Mouse (Mus musculus): ENCODE measurements around the gene Hist1h4a. TPM values are rescaled to one million over a fixed set of nuclear protein-coding genes. Genes with fewer than 3 reads are reported as not detected.
"Not testable (repeated sequence)": the region's sequence is repeated elsewhere in the genome, so short reads cannot be mapped to it uniquely, and the experiment has no call there.

The Hist1h4a gene
- 1 to 10 TPM in 1 of 3 experiments, not detected in 2; 3.1 TPM for polyA plus RNA-seq (2017; shearing (Covaris generic))

DNA sequence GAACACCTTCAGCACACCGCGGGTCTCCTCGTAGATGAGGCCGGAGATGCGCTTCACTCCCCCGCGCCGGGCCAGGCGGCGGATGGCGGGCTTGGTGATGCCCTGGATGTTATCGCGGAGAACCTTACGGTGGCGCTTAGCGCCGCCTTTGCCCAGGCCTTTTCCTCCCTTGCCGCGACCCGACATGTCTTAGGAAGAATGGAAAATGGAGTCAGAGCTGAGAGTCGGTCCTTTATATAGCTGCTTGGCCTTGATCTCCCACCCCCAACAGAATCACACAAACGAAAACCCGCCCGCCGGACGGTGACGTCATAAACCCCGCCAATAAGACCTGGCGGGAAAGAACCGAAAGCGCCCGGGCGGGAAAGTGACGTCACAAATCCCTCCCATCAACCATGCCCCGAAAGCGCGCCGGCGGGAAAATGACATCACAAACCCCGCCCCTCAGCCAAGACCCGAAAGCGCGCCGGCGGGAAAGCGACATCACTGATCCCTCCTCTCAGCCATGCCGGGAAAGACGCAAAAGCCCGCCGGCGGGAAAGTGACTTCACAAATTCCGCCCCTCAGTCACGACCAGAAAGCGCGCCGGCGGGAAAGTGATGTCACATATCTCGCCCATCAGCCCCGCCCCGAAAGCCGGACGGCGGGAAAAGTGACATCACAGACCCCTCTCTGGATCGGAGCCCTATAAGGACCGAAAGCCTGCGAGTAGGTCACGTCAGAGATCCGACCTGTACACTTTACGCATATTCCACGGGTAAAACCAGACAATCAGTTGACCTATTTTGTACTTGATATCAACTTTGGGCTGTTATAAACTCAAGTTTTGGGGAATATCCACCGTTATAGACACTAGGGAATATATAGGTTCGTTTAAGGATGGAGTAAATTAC is at the start of gene Hist1h4a:
TSS of gene Hist1h4a (minus strand) at position 259 of the 893 bp plus-strand sequence.
- peak; percentile 63 for ATAC-seq

DNA sequence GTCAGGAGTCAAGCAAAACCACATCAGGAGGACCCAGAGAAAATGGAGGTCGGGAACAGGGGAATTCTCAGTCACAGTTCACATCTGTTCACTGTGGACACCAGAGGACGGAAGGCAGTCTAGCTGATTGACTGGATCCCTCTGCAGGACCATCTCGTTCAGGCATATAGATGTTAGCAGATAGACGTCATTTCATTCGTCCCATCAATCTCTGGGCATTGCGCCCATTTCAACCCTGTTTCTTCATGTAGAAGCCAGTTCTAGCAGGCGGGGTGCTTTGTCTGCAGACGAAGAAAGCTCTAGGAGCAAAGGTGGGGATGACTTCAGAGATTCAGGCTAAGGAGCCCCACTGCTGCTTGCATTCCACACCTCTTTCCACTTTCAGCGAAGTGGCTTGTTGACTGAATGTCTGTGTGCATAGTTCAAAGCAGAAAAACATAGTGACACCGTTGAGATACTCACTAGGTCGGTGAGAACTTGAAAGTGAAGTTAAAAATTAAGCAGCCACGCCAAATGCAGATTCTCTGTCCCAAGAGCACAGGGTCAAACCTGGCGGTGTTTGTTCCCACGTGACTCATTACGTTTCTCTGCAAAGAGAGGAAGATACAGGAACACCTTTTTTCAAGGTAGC is 45.5 kb upstream of the Hist1h4a start, which contains the start of gene Slc17a2:
TSS of gene Slc17a2 (plus strand) at position 572 of the 631 bp plus-strand sequence.
- no peak for ATAC-seq

DNA sequence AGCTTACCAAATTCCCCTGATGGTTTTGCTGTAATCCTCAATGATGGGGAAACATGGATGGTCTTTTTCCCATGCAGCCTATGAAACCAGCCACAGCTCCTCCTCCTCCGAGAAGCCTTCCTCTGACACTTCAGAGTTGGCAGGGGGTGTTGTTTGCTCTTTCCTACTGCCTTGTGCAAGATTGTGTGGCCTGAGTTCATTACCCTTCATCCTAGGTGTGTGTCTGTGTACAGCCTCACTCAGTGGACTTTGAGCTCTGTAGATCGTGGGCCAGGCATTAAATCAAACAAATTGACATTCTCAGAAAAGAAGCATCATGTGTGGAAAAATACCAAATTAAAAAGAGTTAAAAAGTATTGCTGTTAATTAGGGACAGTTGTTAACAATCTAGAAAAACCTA is 43.5 kb upstream of the Hist1h4a start:
- no peak for ATAC-seq

DNA sequence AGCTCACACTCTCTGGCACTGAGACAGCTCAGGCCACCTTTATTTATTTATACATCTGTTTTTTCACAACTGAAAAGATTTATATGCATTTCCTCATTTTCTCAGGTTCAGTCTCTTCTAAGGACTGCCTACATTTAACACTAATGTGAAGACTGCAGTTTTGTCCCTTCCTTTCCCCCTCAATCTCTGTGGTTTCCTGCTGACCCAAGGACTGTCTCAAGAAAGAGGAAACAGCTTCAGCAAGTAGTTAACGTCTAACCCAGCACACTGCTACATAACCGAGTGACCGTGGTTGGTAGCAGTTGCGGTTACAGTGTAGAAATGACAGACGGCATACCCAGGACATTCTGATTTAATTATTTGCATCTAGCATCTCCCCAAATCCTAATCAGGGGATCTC is 38.4 kb upstream of the Hist1h4a start:
- no peak for ATAC-seq

DNA sequence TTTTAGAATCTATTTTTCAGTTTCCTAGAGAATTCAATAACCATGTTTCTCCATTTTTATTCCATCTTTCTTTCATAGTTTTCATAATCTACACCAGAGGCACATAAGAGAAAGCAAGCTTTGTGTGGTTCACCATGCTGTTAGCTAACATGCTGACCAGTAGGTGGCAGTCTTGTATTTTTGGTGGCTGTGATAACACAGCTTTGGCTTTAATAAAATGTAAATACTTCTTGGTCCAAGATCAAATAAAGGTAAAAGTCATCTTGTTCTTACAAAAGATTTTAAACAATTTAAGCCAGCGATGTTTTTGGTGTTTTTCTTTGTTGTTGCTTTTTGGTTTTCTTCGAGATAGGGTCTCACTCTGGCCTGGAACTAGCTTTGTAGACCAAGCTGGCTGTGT is 31.5 kb upstream of the Hist1h4a start:
- ATAC-seq, result no peak

DNA sequence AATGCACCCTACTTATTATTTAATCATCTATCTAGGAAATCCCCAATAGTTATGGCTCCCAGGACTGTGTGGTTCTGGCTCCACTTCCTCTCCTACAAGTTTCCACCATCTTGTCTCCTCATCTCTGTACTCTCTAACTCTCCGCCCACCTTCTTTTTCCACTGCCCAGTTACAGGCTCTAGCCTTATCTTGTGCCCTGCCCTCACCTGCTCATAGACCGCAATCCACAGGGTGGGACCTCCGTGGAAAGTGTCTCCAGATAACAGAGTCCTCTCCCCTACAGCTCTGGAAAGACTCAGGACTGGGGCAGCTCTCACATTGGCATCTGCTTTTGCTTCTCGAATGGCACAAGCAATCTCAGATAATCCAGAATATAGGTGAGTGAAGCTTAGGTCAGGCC is 18.0 kb upstream of the Hist1h4a start:
- ATAC-seq, result no peak

DNA sequence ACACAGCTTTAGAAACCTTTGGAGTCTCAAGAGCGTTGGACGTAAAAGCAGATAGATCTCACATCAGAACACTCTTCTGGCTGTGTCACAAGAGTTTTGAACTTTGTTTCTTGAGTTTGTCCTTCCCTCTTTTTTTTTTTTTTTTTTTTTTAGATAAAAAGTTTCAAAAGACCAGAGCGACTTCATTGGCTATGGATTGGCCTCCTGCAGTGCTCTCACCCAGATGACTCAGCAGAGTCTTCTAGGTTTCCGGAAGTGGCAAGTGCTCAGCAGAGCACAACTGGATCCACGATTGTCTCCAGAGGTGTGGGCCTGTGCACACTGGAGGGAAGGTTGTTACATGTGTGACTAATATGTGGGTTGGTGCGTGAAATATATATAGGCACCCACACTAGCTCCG is 17.3 kb upstream of the Hist1h4a start:
- ATAC-seq, result no peak

DNA sequence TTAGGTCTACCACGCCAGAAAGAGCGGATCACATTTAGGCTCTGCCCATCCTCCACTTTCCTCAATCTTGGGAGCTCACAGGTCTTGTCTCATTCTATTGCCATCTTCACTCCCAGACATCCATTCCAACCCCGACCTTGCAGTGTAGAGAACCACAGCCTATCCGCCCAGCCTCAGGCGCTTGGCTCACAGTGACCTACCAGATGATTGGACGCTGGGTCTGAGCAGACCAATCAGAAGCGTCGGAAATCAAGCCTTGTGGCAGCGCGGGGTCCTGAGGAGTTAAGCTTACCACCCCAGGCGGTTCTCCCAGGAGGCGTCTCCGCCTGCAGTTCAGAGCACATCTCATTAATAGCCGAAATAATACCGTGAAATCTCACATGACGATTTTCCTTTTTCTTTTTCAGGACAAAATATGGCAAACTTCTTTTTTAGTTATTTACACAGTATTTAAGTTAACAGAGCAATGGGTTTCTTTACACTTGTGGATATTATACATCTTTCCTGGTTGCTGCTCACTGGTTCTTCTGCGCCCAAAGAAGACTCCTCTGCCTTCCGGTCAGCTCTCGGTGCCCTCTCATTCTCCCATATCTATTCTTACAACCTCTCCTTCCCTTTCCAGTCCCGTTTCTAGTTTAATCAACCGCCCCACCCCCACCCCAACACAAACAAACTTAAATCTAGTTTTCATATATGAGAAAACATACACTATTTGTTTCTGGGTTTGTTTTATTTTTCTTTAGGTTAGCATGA is 11.7 kb upstream of the Hist1h4a start:
- no peak for ATAC-seq

DNA sequence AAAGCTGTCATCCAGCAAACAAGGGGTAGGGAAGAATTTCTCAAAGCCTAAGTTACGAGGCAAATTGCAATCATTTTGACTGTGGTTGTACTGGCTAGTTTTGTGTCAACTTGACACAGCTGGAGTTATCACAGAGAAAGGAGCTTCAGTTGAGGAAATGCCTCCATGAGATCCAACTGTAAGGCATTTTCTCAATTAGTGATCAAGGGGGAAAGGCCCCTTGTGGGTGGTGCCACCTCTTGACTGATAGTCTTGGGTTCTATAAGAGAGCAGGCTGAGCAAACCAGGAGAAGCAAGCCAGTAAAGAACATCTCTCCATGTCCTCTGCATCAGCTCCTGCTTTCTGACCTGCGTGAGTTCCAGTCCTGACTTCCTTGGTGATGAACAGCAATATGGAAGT is 8.6 kb upstream of the Hist1h4a start, which contains the start of gene Trim38:
TSS of gene Trim38 (plus strand) at position 301 of the 400 bp plus-strand sequence.
- ATAC-seq, result not testable (repeated sequence)

DNA sequence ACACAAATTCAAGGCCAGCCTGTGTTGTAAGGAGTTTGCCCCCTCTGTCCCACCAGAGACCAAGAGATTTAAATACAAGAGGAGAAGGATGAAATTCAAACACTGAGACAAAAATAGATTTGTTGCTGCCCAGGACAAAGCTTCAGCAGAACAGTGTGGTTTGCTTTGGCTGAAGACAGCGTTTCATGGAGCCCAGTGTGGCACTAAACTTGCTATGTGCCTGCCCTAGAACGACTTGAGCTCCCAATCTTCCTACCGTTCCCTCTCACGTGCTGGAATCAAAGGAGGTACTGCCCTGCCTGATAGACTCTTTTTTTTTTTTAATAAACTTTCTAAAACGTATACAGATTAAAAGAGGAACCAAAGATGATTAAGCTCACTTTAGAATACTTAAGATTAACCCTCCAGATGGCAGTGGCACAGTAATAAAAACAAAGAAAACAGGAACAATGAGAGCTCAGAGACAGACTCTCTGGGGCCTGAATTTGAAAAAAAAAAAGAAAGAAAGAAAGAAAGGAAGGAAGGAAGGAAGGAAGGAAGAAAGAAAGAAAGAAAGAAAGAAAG is 7.9 kb upstream of the Hist1h4a start:
- ATAC-seq, result no peak

DNA sequence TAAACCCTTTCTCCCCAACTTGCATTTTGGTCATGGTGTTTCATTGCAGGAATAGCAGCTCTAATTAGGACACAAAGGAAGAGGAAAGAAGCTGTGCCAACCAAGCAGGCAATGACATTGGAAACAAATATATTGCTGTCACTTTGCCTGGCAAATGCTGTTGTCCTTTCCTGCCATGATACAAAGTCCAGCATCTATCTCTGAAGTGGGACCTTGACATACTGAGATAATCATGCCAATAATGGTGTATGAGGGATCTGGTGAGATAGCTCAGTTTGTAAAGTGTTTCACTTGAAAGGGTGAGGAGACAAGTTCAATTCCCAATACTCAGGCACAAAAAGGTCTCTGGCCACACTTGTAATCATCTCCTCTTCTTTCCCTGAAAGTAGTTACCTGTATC is 5.7 kb upstream of the Hist1h4a start:
- no peak for ATAC-seq

DNA sequence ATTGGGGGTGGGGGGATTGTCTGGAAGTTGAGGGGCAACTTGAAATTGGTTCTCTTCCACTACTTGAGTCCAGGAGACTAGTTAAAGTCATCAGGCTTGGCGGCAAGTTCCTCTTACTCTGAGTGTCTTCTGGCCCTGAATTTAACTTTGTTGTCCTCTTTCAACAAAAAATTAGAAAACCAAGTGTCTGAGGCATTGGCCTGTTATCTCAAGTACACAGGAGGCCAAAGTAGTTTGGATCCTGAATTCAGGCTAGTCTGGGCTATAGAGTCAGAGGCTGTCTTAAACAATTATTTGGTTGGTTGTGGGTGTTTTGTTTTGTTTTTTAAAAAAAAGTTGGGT is 4.1 kb upstream of the Hist1h4a start:
- ATAC-seq, result no peak

DNA sequence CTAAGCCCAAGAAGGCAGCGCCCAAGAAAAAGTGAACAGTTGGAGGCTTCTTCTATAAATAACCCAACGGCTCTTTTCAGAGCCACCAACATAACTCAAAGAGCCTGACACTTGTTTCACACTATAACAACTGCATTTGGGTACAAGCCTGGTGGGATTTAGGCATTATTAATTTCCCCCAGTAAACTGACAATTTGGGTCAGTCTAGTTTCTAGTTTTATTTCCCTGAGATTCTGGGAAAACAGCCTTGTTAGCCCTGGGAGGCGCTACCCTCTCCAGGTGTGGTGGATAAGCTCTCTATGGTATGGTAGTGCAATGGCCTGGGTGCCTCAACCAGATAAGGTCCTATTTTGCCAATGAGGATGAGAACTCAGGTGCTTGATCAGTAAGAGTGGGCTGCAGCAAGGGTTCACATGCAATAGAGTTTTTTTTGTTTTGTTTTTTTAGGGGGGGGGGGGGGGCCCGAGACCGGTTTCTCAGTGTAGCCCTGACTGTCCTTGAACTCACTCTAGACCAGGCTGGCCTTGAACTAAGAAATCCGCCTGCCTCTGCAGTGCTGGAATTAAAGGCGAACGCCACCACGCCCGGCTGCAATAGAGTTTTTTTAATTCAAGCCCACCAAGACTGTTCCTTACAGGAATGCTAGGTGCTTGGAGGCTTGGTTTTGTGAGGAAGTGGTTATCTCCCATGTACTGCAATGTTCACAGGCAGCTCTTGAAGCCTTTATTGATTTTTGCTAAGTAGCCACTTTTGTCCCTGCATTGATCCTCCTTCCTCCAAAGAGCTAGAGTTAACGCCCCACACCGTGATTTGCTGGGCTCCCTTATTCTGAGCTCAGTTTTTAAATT is 3.5 kb upstream of the Hist1h4a start:
- ATAC-seq, result no peak

DNA sequence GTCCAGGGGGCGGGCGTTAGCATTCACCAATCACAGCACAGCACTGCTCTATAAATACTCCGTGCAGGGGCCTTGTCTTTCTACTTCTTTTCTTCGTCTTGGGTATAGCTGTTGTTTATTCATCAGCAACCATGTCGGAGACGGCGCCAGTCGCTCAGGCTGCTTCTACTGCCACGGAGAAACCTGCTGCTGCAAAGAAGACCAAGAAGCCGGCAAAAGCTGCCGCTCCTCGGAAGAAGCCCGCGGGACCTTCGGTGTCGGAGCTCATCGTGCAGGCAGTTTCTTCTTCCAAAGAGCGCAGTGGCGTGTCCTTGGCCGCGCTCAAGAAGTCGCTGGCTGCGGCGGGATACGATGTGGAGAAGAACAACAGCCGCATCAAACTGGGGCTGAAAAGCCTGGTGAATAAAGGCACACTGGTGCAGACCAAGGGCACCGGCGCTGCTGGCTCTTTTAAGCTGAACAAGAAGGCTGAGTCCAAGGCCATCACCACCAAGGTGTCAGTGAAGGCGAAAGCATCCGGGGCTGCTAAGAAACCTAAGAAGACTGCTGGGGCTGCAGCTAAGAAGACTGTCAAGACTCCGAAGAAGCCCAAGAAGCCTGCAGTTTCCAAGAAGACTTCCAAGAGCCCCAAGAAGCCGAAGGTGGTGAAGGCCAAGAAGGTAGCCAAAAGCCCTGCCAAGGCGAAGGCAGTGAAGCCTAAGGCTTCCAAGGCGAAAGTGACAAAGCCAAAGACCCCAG is 2.7 kb upstream of the Hist1h4a start, which contains the start of gene Hist1h1a:
TSS of gene Hist1h1a (plus strand) at position 81 of the 738 bp plus-strand sequence.
- ATAC-seq, result peak; percentile 45

DNA sequence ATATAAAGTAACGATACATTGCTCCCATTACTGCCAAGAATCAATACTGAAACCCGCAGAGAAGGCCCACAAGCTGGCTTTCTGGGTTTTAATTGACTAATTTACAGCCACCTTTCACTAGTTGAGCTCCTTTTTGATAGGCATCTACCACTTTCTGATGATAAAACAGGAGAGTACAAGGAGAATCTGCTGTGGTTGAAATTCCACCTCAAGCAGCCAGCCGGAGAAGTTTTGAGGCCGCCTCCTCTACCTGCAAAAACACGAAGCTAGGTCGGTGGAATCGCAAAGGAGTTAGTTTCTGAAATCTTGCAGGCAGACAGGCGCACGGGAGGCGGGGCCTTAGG is 2.2 kb upstream of the Hist1h4a start:
- no peak for ATAC-seq

DNA sequence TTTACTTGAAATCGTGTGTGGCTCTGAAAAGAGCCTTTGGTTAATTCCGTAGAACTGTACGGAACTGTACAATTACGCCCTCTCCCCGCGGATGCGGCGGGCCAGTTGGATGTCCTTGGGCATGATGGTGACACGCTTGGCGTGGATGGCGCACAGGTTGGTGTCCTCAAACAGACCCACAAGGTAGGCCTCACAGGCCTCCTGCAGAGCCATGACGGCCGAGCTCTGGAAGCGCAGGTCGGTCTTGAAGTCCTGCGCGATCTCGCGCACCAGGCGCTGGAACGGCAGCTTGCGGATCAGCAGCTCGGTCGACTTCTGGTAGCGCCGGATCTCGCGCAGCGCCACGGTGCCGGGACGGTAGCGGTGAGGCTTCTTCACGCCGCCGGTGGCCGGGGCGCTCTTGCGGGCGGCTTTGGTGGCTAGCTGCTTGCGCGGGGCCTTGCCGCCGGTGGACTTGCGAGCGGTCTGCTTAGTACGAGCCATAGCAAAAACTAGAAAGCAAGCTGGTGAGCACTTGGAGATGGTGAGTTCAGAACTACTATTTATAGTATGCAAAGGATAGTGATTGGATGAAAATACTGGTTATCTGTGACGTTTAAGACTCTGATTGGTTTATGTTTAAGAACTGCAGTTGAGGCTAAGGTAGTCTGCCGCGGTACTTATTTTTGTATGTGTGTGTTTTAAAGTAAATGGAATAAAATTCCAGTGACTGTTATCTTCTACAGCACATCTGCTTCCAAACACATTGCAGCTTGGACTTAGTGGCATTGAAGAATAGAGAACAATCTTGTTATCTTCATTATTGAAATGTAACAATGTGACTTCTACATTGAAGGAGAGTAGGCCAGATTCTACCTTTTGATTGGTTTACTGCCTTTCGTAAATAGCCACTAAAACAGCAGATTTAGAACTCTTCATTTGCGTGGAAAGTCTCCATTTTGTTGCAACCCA is 1.1 kb upstream of the Hist1h4a start, which contains the start of gene Hist1h3a:
TSS of gene Hist1h3a (minus strand) at position 516 of the 951 bp plus-strand sequence.
- ATAC-seq, result peak; percentile 69

DNA sequence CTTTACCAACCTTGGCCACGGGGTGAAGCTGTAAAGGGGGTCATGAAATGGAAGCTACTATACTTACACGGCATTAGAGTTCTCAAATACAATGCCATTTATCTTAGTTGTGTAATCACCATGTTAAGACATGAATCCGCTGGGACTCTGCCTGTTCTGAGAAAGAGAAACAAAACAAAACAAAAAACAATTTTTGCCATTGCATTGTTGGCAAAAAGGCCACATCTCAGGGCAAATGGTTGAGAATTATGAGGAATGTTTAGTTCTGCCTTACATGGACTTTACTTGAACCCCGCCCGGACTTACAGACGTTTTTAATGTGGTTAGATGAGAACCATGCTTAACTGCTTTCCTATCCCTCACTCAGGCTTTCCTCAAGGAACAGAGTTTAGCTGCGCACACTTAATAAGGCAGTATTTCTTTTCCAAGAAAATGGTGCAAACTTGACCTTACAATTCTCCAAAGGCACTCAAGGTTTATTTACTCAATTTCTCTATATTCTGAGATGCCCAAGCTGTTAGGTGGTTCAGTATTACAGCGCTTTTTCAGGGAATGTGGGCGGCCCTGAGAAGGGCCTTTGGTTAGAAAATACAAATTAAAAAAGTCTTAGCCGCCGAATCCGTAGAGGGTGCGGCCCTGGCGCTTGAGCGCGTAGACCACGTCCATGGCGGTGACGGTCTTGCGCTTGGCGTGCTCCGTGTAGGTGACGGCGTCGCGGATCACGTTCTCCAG is 624 bp downstream of the Hist1h4a start:
- no peak for ATAC-seq

DNA sequence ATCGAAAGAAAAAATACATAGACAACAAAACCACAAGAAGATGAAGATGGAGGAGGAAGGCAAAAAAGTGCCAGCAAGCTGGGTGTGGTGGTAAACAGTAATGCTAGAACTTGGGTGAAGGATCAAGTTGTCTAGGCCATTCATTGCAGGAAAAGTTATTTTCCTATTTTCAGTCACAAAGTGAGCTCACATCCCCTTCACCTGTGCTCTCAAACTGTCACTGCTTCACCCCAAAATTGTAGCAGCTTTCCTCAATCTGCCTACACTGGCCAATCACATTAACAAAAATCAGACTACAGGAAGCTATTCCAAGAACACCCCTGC is 1.2 kb downstream of the Hist1h4a start:
- no peak for ATAC-seq

DNA sequence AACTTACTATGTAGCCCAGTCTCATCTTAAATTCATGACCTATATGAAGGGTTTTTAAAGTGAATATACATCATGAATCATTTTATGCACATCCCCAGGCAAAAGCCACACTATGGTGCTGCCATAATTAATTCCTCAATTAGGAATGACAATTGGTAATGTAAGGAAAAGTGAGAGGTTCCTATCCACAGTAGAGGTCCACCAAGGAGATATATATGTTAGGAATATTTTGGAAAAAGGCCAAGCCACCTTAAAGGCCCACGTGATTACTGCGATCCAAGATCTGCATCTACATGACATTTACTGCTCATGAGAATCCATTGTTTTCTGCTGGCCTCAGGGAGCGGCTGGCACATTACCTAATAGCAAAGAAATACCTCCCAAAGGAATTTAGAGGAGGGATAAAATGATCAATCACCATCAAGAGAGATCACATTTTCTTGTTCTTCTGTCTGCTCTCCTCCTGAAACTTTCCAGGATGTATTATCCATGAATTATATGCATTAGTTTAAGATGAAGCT is 1.7 kb downstream of the Hist1h4a start:
- no peak for ATAC-seq

Measured in inflammation-experienced regulatory T-cells, adult 6 months (primary cell).